Mouse (Mus musculus) liver, adult 2 months (tissue): ENCODE measurements around the gene Synpo2l. TPM values are rescaled to one million over a fixed set of nuclear protein-coding genes. Genes with fewer than 3 reads are reported as not detected.

Source experiments
- DNase-seq: peaks from one replicate; pipeline ENCODE4 v3.0.0-alpha.2; 2011; ENCODE audit warnings: low read depth, low spot score; ENCODE audit errors: extremely low read depth
- H3K27ac ChIP-seq: fragments of 200-500 bp; replicated peaks from 2 replicates; pipeline ENCODE4 v1.5.1; 2012; ENCODE audit warnings: low read depth, mild to moderate bottlenecking, control low read depth, inconsistent platforms, low read length; ENCODE audit not compliant: insufficient read depth
- H3K27me3 ChIP-seq: fragments of 200-500 bp; 2 replicates; pipeline ENCODE4 v1.6.1; 2012; ENCODE audit warnings: mild to moderate bottlenecking, moderate library complexity, low read length, inconsistent platforms; ENCODE audit not compliant: control insufficient read depth, insufficient read depth
- H3K36me3 ChIP-seq: fragments of 200-500 bp; 2 replicates; pipeline ENCODE4 v1.6.1; 2012; ENCODE audit warnings: low read length, inconsistent platforms; ENCODE audit not compliant: control insufficient read depth, insufficient read depth
- H3K4me1 ChIP-seq: fragments of 200-500 bp; 2 replicates; pipeline ENCODE4 v1.6.1; 2011; ENCODE audit warnings: low read length; ENCODE audit not compliant: control insufficient read depth, insufficient read depth
- H3K4me3 ChIP-seq: fragments of 200-500 bp; 2 replicates; pipeline ENCODE4 v1.5.1; 2011; ENCODE audit warnings: low read depth, mild to moderate bottlenecking, control low read depth, low read length, moderate library complexity; ENCODE audit not compliant: insufficient read depth
- H3K79me2 ChIP-seq: fragments of 200-500 bp; 2 replicates; pipeline ENCODE4 v1.6.1; 2012; ENCODE audit warnings: inconsistent platforms, mild to moderate bottlenecking, low read length, moderate library complexity; ENCODE audit not compliant: control insufficient read depth, insufficient read depth
- H3K9ac ChIP-seq: fragments of 200-500 bp; 2 replicates; pipeline ENCODE4 v1.6.1; 2012; ENCODE audit warnings: low read depth, mild to moderate bottlenecking, control low read depth, inconsistent platforms, low read length
- CTCF ChIP-seq: fragments of 200-500 bp; IDR thresholded peaks from 2 replicates; pipeline ENCODE4 v1.5.1; 2011; ENCODE audit warnings: low read depth, low read length, control low read depth
- POLR2A ChIP-seq: fragments of 200-500 bp; IDR thresholded peaks from 2 replicates; pipeline ENCODE4 v1.6.1; 2011; ENCODE audit warnings: low read length, control low read depth; ENCODE audit not compliant: insufficient read depth; ENCODE audit errors: extremely low read depth
- WGBS: fragments of 180-500 bp; shearing (Covaris S2); methylation state at CpG from one replicate; pipeline ENCODE4 v1.1.7; 2018; 5-methylcytosine and 5-hydroxymethylcytosine counted together
- polyA plus RNA-seq: library from polyadenylated mRNA; depleted of rRNA; stranded (reverse); fragments of >200 nt; gene quantifications from 2 replicates; pipeline ENCODE4 v1.2.3, GENCODE M21; 2012; rRNA removed
- total RNA-seq: library from RNA; depleted of rRNA; stranded (reverse); fragments of >200 nt; gene quantifications from 2 replicates; pipeline ENCODE4 v1.2.3, GENCODE M21; 2014; rRNA removed

The Synpo2l gene
- total and polyA plus RNA-seq, 2 experiments: 0.09 to 0.10 TPM

GRCm38 (mm10) chr14:20615075-20615474 is 53.1 kb downstream of the Synpo2l start:
- H3K36me3 ChIP-seq: no peaks in the 10 kb centered on the region
- WGBS: 100% methylated on average over 2 of the region's 2 CpGs
- no peak for DNase-seq
- no peak overlapping the region for H3K27ac ChIP-seq
- H3K79me2 ChIP-seq: no peaks in the 10 kb centered on the region; the same call in 1 of the 2 replicates
- no peak overlapping the region for H3K9ac ChIP-seq
- H3K27me3 ChIP-seq: no peaks in the 10 kb centered on the region
- H3K4me3 ChIP-seq: no peak overlapping the region
- H3K4me1 ChIP-seq: no peaks in the 10 kb centered on the region
- TF ChIP-seq POLR2A (no peak), CTCF (no peak)

- Histone ChIP-seq H3K79me2 (no peaks in the 10 kb centered on the region; the same call in 1 of the 2 replicates), H3K9ac (no peak overlapping the region), H3K27ac (no peak overlapping the region), H3K4me3 (no peak overlapping the region), H3K4me1 (no peaks in the 10 kb centered on the region), H3K27me3 (no peaks in the 10 kb centered on the region), H3K36me3 (no peaks in the 10 kb centered on the region)
- TF ChIP-seq CTCF (no peak), POLR2A (no peak)
- no peak for DNase-seq
- 100% methylated on average over 1 of the region's 1 CpGs for WGBS
Measured at GRCm38 (mm10) chr14:20612820-20613219, 55.3 kb downstream of the Synpo2l start.

- H3K36me3 ChIP-seq: no peaks in the 10 kb centered on the region
- no peak overlapping the region for H3K9ac ChIP-seq
- no peaks in the 10 kb centered on the region; the same call in 1 of the 2 replicates for H3K79me2 ChIP-seq
- TF ChIP-seq CTCF (no peak), POLR2A (no peak)
- H3K27me3 ChIP-seq: no peaks in the 10 kb centered on the region
- no peak overlapping the region for H3K4me3 ChIP-seq
- WGBS: 92% methylated on average over 4 of the region's 4 CpGs
- peaks cover 4% of the 10 kb centered on the region; the same call in 1 of the 2 replicates for H3K4me1 ChIP-seq
- no peak overlapping the region for H3K27ac ChIP-seq
- no peak for DNase-seq
Measured at GRCm38 (mm10) chr14:20610146-20610545, 58.0 kb downstream of the Synpo2l start.

DNA sequence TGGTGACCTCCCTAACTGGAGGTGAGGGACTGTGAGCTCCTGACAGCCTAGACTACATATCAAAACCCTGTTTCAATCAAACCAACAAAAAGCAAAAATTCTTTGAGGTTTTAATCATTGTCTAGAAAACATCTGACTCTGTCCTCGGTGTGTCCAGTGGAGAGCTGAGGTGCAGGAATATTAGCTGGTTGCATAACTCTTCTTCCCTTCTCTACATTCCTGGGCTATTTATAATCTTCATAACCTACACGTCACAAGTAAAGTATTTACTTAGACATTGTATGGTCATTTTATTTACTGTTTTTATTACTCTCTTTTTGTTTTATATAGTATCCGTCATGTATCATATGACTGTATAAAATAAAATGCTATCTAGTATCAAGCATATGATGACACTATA is 58.6 kb downstream of the Synpo2l start:
- no peaks in the 10 kb centered on the region; the same call in 1 of the 2 replicates for H3K79me2 ChIP-seq
- no peaks in the 10 kb centered on the region for H3K36me3 ChIP-seq
- DNase-seq: no peak
- H3K4me1 ChIP-seq: peaks cover 4% of the 10 kb centered on the region; the same call in 1 of the 2 replicates
- H3K27me3 ChIP-seq: no peaks in the 10 kb centered on the region
- H3K27ac ChIP-seq: no peak overlapping the region
- no peak overlapping the region for H3K4me3 ChIP-seq
- 73% methylated on average over 3 of the region's 3 CpGs for WGBS
- H3K9ac ChIP-seq: no peak overlapping the region
- TF ChIP-seq CTCF: no peak
- no peak for TF ChIP-seq POLR2A

Other genes with a start within 250 kb of the Synpo2l start
- gene Cfap70, start 216.1 kb downstream of the Synpo2l start, total RNA-seq: under 0.01 TPM in 1 of 2 replicates, not detected in the other
- not detected in 2 replicates for gene Cfap70, start 216.1 kb downstream of the Synpo2l start, polyA plus RNA-seq
- 92.6 and 103 TPM in 2 replicates for gene Anxa7, start 188.2 kb downstream of the Synpo2l start, total RNA-seq
- 42.8 and 59.6 TPM in 2 replicates for gene Anxa7, start 188.2 kb downstream of the Synpo2l start, polyA plus RNA-seq
- 0.18 and 0.20 TPM in 2 replicates for gene Mss51, start 171.5 kb downstream of the Synpo2l start, total RNA-seq
- 0.10 and 0.16 TPM in 2 replicates for gene Mss51, start 171.5 kb downstream of the Synpo2l start, polyA plus RNA-seq
- gene Ppp3cb, start 121.8 kb downstream of the Synpo2l start, total RNA-seq: 23.0 and 24.8 TPM in 2 replicates
- 4.4 and 4.5 TPM in 2 replicates for gene Ppp3cb, start 121.8 kb downstream of the Synpo2l start, polyA plus RNA-seq
- gene Usp54, start 27.3 kb downstream of the Synpo2l start, total RNA-seq: 2.9 and 3.0 TPM in 2 replicates
- gene Usp54, start 27.3 kb downstream of the Synpo2l start, polyA plus RNA-seq: 1.0 and 1.3 TPM in 2 replicates
- gene Myoz1, start 11.8 kb downstream of the Synpo2l start, total RNA-seq: 0.46 TPM in 1 of 2 replicates, not detected in the other
- not detected in 2 replicates for gene Myoz1, start 11.8 kb downstream of the Synpo2l start, polyA plus RNA-seq
- gene Sec24c, start 6.0 kb upstream of the Synpo2l start, total RNA-seq: 52.7 and 57.8 TPM in 2 replicates
- gene Sec24c, start 6.0 kb upstream of the Synpo2l start, polyA plus RNA-seq: 127 and 183 TPM in 2 replicates
- 3.3 and 3.7 TPM in 2 replicates for gene Fut11, start 26.6 kb upstream of the Synpo2l start, total RNA-seq
- gene Fut11, start 26.6 kb upstream of the Synpo2l start, polyA plus RNA-seq: 2.5 and 3.8 TPM in 2 replicates
- 92.7 and 112 TPM in 2 replicates for gene Chchd1, start 34.7 kb upstream of the Synpo2l start, total RNA-seq
- 23.8 and 31.0 TPM in 2 replicates for gene Chchd1, start 34.7 kb upstream of the Synpo2l start, polyA plus RNA-seq
- 11.4 and 19.6 TPM in 2 replicates for gene Zswim8, start 39.2 kb upstream of the Synpo2l start, total RNA-seq
- gene Zswim8, start 39.2 kb upstream of the Synpo2l start, polyA plus RNA-seq: 58.6 and 95.0 TPM in 2 replicates
- gene Ndst2, start 66.2 kb upstream of the Synpo2l start, total RNA-seq: 10.8 and 13.2 TPM in 2 replicates
- gene Ndst2, start 66.2 kb upstream of the Synpo2l start, polyA plus RNA-seq: 22.8 and 33.2 TPM in 2 replicates
- 7.9 and 9.9 TPM in 2 replicates for gene Camk2g, start 125.7 kb upstream of the Synpo2l start, total RNA-seq
- gene Camk2g, start 125.7 kb upstream of the Synpo2l start, polyA plus RNA-seq: 5.0 and 7.9 TPM in 2 replicates
- 1.2 and 2.1 TPM in 2 replicates for gene Plau, start 168.3 kb upstream of the Synpo2l start, total RNA-seq
- gene Plau, start 168.3 kb upstream of the Synpo2l start, polyA plus RNA-seq: 0.19 and 0.57 TPM in 2 replicates